Mouse (Mus musculus): Measurements from ENCODE around the gene Ggact.

The Ggact gene

GRCm38 (mm10) chr14:122913657-122914056 is at the start of gene Ggact:
Ggact (minus strand) TSS chr14:122913757.
- DNase-seq (ENCODE audit: low spot score) = no peak

GRCm38 (mm10) chr14:122957941-122958340 is 44.4 kb upstream of the Ggact start:
- DNase-seq (ENCODE audit: low spot score) = no peak

- peak; percentile 18 for DNase-seq (ENCODE audit: low spot score)
Observed at GRCm38 (mm10) chr14:122953331-122953730, 39.8 kb upstream of the Ggact start.

DNA sequence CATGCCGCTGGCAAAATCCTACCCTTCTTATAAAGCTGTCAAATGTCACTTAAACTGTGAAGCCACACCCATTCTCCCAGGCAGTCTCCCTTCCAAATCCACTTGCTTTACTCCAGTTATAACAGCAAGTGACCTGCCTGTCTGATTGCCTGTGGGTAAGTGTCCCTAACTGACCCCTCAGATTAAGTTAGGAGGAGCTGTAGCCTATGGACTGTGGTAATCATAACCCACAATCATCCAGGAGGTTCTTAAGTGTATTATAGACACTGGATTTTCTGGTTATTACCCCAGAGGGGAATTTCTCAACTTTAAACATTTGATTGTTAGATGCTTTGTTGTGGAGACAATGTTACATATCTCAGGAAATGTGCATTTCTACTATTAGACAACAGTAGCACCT is 39.0 kb upstream of the Ggact start:
- no peak for DNase-seq (ENCODE audit: low spot score)

DNA sequence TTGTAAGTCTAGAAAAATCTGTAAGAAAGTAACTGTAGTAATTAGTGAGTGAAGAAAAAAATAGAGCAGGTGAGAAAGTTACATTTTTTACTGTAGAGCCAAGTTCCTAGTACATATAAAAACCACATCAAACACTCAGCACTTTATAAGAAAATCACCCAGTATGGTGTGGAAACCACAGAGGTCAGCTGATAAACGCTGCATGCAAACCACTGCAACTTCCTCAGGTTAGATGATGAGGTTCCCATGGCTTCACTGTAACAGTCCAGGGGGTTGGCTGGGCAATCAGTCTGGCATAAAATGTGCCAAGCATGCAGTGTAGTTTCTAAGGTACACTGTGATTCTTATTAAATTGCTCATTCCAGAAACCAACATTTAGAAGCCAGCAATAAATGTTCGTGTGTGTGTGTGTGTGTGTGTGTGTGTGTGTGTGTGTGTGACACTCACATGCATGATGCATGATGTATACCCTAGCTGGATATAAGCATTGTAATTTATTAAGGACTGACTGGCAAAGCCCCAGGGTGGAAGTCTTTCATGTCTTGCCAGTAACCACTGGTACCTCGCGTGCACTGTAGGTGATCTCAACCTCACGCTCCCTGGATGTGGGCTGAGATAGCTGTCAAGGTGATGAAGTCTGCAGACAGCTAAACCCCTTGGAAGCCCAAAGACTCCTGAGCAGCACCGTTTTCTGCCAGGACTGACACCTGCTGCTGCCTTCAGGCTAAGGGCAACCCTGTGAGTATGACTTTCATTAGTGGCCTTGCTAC is 38.3 kb upstream of the Ggact start:
- DNase-seq (ENCODE audit: low spot score) = no peak

DNA sequence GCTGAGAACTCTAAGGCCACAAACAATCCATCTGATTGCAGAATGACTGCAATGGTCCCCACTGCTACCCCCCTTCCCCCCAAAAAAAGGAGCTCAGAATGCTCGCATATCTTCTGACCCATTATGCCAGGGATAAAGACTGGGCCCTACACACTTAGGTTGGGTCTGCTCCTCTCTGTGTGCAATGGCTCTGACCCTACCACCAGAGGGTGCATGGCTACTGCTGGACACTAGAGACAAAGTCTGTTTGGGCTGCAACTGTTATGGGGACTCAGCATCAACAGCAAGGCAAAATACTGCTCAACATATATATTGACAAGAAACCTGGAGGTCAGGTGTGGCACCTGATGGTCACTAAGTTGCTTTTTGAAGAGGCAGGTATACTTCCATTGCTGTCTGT is 37.4 kb upstream of the Ggact start:
- no peak for DNase-seq (ENCODE audit: low spot score)

DNA sequence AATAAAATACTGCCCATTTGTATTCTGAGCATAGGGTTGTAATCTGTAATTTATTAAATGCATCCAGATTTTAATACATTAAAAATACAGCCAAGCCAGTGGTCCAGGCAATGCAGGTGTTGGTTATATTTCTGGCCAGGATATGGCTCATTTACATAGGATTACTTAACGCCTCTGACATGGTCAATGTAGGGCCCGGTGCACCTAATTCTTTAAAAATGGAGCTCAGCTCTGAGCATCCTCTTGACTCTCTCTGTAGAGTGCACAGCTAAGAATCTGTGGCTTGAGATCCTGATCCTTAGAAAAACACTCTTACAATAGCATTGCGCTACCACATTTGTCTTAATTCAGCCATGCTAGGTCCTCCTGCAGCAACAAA is 29.9 kb upstream of the Ggact start:
- no peak for DNase-seq (ENCODE audit: low spot score)

DNA sequence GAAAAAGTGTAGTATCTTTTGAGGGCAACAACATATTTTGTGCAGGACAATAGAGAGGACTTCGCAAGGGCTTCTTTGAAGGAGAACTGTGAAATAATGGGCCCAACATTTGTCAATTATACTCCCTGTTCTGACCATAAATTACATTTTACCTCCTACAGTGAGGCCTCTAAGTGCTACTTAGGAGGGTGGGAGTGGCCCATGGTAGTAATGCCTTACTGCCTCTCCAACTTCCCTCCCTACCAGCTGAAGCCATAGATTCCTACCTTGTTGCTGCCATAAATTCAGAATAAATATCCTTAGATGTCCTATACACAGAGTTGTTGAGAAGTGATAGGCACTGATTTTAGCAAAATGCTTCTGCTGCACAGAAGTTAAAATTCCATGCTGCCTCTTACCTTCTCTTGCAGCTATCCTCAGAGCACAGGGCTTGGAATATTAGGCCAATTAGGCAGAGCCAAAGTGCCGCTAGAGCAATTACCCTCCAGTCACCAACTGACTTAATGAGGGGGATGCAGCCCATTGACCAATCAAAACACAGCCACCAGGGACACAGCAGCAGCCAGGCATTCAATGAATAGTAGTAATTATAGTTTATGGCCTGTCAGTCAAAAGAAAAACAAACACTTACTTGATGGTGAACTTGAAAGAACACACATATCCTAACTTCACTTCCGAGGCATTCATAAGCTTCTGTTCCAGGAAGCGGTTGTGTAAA is 29.4 kb upstream of the Ggact start:
- DNase-seq (ENCODE audit: low spot score) = no peak

GRCm38 (mm10) chr14:122936460-122936859 is 22.9 kb upstream of the Ggact start:
- DNase-seq (ENCODE audit: low spot score) = no peak

DNA sequence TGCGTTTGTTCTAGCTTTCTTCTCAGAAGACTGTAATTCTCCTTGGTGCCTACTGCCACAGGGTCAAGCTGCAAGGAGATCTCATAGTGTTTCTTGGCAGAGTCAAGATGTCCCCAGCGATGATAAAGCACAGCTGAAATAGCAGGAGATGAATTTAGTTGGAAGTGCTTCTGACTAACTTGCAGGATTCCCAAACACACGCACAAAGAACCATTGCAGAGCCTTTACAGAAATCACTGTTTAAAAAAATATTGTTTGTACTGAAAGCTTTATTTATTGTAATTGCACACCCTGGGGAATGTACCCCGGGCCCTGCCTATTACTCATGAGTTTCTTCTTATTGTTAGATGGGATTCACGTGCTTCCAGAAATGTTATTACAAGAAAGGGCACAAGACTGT is 6.5 kb upstream of the Ggact start:
- DNase-seq (ENCODE audit: low spot score) = no peak

GRCm38 (mm10) chr14:122917676-122918075 is 4.1 kb upstream of the Ggact start:
- DNase-seq (ENCODE audit: low spot score) = no peak

- peak; percentile 25 for DNase-seq (ENCODE audit: low spot score)
Observed at GRCm38 (mm10) chr14:122912812-122913498, 602 bp downstream of the Ggact start.

DNA sequence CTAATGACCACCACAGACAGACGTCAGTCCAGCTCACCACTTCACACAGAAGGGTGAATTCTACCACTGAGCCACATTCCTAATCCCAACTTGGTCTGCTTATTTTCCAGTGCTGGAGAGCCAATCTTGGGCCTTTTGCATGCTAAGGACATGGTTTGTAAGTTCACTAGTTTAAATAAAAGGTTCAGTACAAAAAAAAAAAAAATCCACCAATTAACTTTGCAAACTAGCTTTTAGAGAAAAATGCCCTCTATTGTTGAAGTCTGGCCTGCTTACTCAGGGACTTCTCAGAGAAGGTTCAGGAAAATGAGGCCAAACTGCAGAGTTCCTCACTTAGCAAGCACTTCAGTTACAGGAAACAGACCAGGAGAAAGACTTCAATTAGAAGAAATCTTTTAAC is 1.4 kb downstream of the Ggact start:
- no peak for DNase-seq (ENCODE audit: low spot score)

GRCm38 (mm10) chr14:122911265-122911664 is 2.3 kb downstream of the Ggact start:
- DNase-seq (ENCODE audit: low spot score) = no peak

DNA sequence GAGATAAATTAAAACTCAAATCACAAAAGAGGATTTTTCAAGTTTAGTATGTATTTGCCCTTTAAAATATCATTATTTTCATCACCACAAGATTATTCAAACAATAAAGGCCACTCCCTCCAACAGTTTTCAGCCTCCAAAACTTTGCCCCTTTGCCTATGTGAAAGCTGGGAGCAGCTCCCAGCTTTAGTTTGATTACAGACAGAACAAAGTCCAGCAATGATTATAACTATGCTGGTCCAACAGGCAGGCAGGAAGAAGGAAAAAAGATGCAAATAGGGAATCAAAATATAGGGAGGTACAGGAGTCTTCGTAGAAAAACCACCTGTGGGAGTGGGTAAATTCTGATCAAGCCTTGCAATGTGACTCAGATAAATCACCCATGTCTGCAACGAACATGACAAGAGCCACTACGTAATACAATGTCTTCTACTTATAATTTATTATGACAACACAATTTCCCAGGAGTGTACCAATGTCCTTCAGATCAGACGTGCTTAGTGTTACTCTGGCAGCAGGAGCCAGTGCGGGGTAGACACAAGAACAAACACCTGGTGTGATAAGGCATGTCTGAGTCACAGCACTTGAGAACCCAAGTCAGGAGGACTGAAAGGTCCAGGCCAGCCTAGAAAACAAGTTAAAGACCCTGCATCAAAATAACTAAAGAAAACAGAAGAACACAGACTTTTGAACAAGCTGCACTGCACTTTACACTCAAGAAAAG is 4.0 kb downstream of the Ggact start:
- no peak for DNase-seq (ENCODE audit: low spot score)

DNA sequence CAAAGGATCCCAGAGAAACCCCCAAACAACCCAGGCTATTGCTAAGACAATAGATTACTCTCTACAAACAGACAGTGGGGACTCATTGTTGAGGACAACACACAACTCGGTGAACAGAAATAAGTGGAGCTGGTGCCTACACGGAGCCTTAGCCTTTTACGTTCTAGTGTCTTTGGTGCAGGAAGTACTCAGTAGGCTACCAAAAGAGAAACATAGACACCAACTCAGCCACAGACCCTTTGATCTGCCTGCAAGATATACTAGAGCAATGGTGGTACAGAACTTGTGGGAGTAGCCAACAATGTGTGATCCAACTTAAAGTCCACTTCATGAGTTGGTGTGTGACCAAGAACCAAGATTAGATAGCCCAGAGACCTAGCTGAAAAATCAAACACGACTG is 5.5 kb downstream of the Ggact start:
- no peak for DNase-seq (ENCODE audit: low spot score)

DNA sequence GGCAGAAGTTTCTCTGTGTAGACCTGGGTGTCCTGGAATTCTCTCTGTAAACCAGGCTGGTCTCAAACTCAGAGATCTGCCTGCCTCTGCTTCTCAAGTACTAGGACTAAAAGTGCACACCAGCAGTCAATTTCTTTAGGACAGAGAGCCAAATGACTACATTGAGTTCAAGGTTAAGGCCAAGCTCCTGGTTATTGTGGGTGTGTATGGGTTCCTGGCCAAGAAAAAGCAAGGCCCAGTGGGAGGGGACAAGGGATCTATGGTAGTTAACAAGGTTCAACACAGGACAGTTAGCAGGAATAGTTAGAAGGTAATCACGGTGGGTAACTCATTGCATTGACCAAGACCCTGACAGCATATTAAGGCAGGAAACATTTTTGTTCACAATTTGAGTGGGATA is 8.6 kb downstream of the Ggact start:
- no peak for DNase-seq (ENCODE audit: low spot score)

GRCm38 (mm10) chr14:122903923-122904351 is 9.6 kb downstream of the Ggact start:
- DNase-seq (ENCODE audit: low spot score) = no peak

- peak; percentile 16 for DNase-seq (ENCODE audit: low spot score)
Observed at GRCm38 (mm10) chr14:122902884-122903283, 10.7 kb downstream of the Ggact start.

- no peak for DNase-seq (ENCODE audit: low spot score)
Observed at GRCm38 (mm10) chr14:122902136-122902535, 11.4 kb downstream of the Ggact start.

DNA sequence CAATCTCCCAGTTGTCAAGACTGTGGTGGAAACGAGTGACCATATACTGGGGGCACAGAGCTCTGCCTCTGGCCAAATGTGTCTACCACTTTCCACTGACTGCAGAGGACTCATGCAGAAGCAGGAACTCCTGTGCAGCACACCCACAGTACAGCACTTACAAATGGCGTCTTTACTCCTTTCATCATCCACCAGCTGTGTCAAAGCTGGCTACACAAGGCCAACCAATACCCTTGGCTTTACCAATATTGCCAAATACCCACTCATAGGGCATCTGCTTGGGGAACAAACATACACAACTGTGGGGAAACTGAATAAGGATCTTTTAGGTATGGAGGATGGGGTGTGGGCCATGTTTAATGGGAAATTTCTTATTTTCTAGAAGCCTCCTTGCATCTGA is 11.8 kb downstream of the Ggact start:
- no peak for DNase-seq (ENCODE audit: low spot score)

DNA sequence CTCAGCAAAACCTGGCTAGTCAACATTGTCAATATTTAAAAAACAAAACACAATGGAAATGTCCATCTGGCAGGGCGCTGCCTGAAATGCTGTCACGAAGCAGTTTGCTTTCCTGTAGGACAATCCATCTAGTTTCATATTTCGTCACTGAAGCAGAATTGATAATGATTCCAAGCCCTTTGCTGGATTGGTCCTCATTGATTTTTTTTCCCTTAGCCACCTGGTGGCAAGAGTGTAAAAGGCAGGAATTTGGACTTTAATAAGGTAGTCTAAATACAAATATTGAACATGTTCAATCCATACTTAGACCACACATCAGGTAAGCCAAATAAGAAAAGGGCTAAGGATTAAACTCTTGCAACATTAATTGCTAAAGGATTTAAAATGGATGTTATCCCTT is 12.4 kb downstream of the Ggact start:
- DNase-seq (ENCODE audit: low spot score) = no peak

Data from ovary, postnatal 10 days (tissue).